Comparison of ENCODE assay signal across 9 mouse cellular contexts in the genomic region with DNA sequence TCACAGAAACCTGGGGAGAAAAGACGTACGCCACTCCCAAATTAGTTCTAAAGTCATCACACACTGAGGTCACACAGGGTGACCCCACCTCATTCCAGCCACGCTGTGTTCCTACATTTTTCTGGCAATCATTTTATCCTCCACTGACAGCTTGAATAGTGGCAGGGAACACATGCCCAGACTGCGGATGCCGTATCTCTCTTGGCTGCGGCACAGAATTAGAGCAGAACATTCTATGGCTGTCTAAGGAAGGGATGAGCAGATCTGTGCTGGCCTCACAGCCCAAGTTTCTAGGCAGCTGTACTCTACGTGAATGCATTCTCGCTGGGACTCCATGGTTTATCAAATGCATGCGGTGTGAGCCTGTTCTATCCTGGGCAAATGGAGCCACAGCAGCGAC. TPM values are rescaled to one million over a fixed set of nuclear protein-coding genes. Genes with fewer than 3 reads are reported as not detected.
DNase-seq lines count a peak whose midpoint lies in the region; ATAC-seq and TF ChIP-seq lines count a peak whose summit lies in the region.
"Had no signal": no experiment of that assay in that cellular context is flagged by ENCODE, and none has a peak within 500 bp of the region (broad histone marks: within the 10 kb centered on the region; RNA-seq: fewer than 3 reads in every experiment).

No protein-coding gene starts in this region.

- no peaks in the 10 kb centered on the region for H3K27me3 ChIP-seq in liver, adult 2 months (ENCODE audit: control insufficient read depth, insufficient read depth, low read length)
- no peaks in the 10 kb centered on the region for H3K27me3 ChIP-seq in liver, embryonic 12.5 days (replicated peaks)
- no peaks in the 10 kb centered on the region for H3K27me3 ChIP-seq in heart, embryonic 13.5 days (replicated peaks)

- 80% methylated on average over 10 of the region's 10 CpGs for WGBS in liver, adult 2 months
- WGBS in liver, embryonic 12.5 days (ENCODE audit: insufficient replicate concordance) = 75% methylated on average over 10 of the region's 10 CpGs
- 38% methylated on average over 10 of the region's 10 CpGs for WGBS in heart, embryonic 13.5 days

- H3K9me3 ChIP-seq in liver, embryonic 12.5 days (replicated peaks) = no peaks in the 10 kb centered on the region
- H3K9me3 ChIP-seq in heart, embryonic 13.5 days = no peaks in the 10 kb centered on the region

- peak overlapping the region; percentile 3; the same call in 1 of the 2 replicates for H3K27ac ChIP-seq in liver, adult 2 months (replicated peaks; ENCODE audit: insufficient read depth, low read depth, low read length)
- no peak overlapping the region for H3K27ac ChIP-seq in liver, embryonic 12.5 days
- peak overlapping the region; percentile 93 for H3K27ac ChIP-seq in heart, embryonic 13.5 days (replicated peaks)

- TF ChIP-seq POLR2A in liver, adult 2 months (IDR thresholded peaks at IDR 0.05; ENCODE audit: extremely low read depth, insufficient read depth, low read length) = no peak

- peaks cover 31% of the 10 kb centered on the region for H3K4me1 ChIP-seq in liver, adult 2 months (ENCODE audit: control insufficient read depth, insufficient read depth, low read length)
- no peaks in the 10 kb centered on the region for H3K4me1 ChIP-seq in liver, embryonic 12.5 days
- peaks cover 87% of the 10 kb centered on the region for H3K4me1 ChIP-seq in heart, embryonic 13.5 days

- H3K36me3 ChIP-seq in liver, adult 2 months (ENCODE audit: control insufficient read depth, insufficient read depth, low read length) = peaks cover 13% of the 10 kb centered on the region; the same call in 1 of the 2 replicates
- H3K36me3 ChIP-seq in liver, embryonic 12.5 days = 0 out of 2 replicates have a peak, but pooled peaks cover under 1% of the 10 kb centered on the region
- H3K36me3 ChIP-seq in heart, embryonic 13.5 days = no peaks in the 10 kb centered on the region

- H3K9ac ChIP-seq in liver, adult 2 months (ENCODE audit: low read depth, low read length) = no peak overlapping the region
- H3K9ac ChIP-seq in liver, embryonic 12.5 days = no peak overlapping the region
- peak overlapping the region; percentile 51; the same call in 1 of the 2 replicates for H3K9ac ChIP-seq in heart, embryonic 13.5 days

- no peak overlapping the region for H3K4me3 ChIP-seq in liver, adult 2 months (ENCODE audit: insufficient read depth, low read depth, low read length)
- H3K4me3 ChIP-seq in liver, embryonic 12.5 days = no peak overlapping the region
- no peak overlapping the region for H3K4me3 ChIP-seq in heart, embryonic 13.5 days

- TF ChIP-seq CTCF in liver, adult 2 months (IDR thresholded peaks at IDR 0.05; ENCODE audit: low read depth, low read length) = no peak

- DNase-seq in liver, adult 2 months (ENCODE audit: extremely low read depth, low read depth, low spot score) = no peak
- peak; percentile 54 to 60 for DNase-seq in cerebellum, postnatal 14 days
- peak; percentile 31 for DNase-seq in lung, postnatal 36 days
- DNase-seq in thymus, adult 18-20 months = no peak
- no peak for DNase-seq in c-Kit-positive CD71-positive TER-119-positive erythroid progenitor cells, embryonic 14.5 days (ENCODE audit: low spot score)

- ATAC-seq in liver, embryonic 12.5 days = no peak
- ATAC-seq in heart, embryonic 13.5 days (ENCODE audit: extremely low read depth, insufficient number of reproducible peaks, low FRiP score, low TSS enrichment) = no peak
- ATAC-seq: midbrain, embryonic 16.5 days had no signal

- no peak overlapping the region for H3K4me2 ChIP-seq in liver, embryonic 12.5 days
- 0 out of 2 replicates have a peak overlapping the region, but pooled peaks have one; percentile 29 for H3K4me2 ChIP-seq in heart, embryonic 13.5 days

- no peaks in the 10 kb centered on the region for H3K79me2 ChIP-seq in liver, adult 2 months (ENCODE audit: control insufficient read depth, insufficient read depth, low read length)

RNA-seq across cellular contexts. Expression of a gene that starts 40.6 kb away (rescaled TPM):
- total RNA-seq in liver, adult 2 months (2014; rRNA removed) = under 0.01 and 0.20 TPM in 2 replicates
- polyA plus RNA-seq in liver, adult 2 months (2012; rRNA removed) = not detected in 2 replicates
- polyA plus RNA-seq in liver, embryonic 12.5 days (2016; fragmentation: Nextera tagmentation; extraction: Ambion mirVana) = 0.05 and 0.12 TPM in 2 replicates
- polyA plus RNA-seq in heart, embryonic 13.5 days (2015; fragmentation: Nextera tagmentation; extraction: Ambion mirVana) = 0.55 and 0.88 TPM in 2 replicates
- polyA plus RNA-seq: spleen, adult 2 months had no signal

RNA-seq across cellular contexts. Expression of a gene that starts 42.5 kb away (rescaled TPM):
- total RNA-seq in liver, adult 2 months (2014; rRNA removed) = 382 and 424 TPM in 2 replicates
- 768 and 871 TPM in 2 replicates for polyA plus RNA-seq in liver, adult 2 months (2012; rRNA removed)
- polyA plus RNA-seq in liver, embryonic 12.5 days (2016; fragmentation: Nextera tagmentation; extraction: Ambion mirVana) = 37.6 and 41.5 TPM in 2 replicates
- 17.3 and 18.2 TPM in 2 replicates for polyA plus RNA-seq in heart, embryonic 13.5 days (2015; fragmentation: Nextera tagmentation; extraction: Ambion mirVana)

Comparison
In these comparisons a context has a peak if more than half of its experiments do, and no peak if none do; other contexts are left out.
1. RNA of a gene that starts 42.5 kb away (polyA plus RNA-seq): 768 to 871 TPM in liver, adult 2 months; 37.6 to 41.5 TPM in liver, embryonic 12.5 days and 17.3 to 18.2 TPM in heart, embryonic 13.5 days; every median in the first group is over 10 times any median in the second.
2. DNase-seq: peak in cerebellum, postnatal 14 days (2 of 2) and lung, postnatal 36 days (single experiment); none in liver, adult 2 months (single experiment), thymus, adult 18-20 months (0 of 2) and c-Kit-positive CD71-positive TER-119-positive erythroid progenitor cells, embryonic 14.5 days (single experiment).